Mouse (Mus musculus) midbrain, embryonic 14.5 days (tissue): ENCODE measurements around the gene Nfix. TPM values are rescaled to one million over a fixed set of nuclear protein-coding genes. Genes with fewer than 3 reads are reported as not detected.

ENCODE experiments used
- ATAC-seq: fragments of 200-750 bp; cut with Nextera tagmentation; 2 replicates; pipeline ENCODE4 v1.8.0; 2017; ENCODE audit warnings: moderate number of reproducible peaks, moderate library complexity; ENCODE audit not compliant: low FRiP score, low TSS enrichment
- DNase-seq: peaks from one replicate; pipeline ENCODE4 v3.0.0-alpha.2; 2015
- H3K27ac ChIP-seq: fragments of 300-500 bp; sonication (generic); replicated peaks from 2 replicates; pipeline ENCODE4 v1.5.1; 2014; ENCODE audit warnings: mild to moderate bottlenecking, low read depth, low read length, moderate library complexity
- H3K27me3 ChIP-seq: fragments of 300-500 bp; sonication (generic); 2 replicates; pipeline ENCODE4 v1.6.1; 2014; ENCODE audit warnings: low read length, control low read depth, mixed read lengths; ENCODE audit not compliant: control insufficient read depth, insufficient read depth
- H3K36me3 ChIP-seq: fragments of 300-500 bp; sonication (generic); 2 replicates; pipeline ENCODE4 v1.6.1; 2014; ENCODE audit warnings: low read length, control low read depth; ENCODE audit not compliant: control insufficient read depth, insufficient read depth
- H3K4me1 ChIP-seq: fragments of 300-500 bp; sonication (generic); 2 replicates; pipeline ENCODE4 v1.6.1; 2014; ENCODE audit warnings: mild to moderate bottlenecking, antibody characterized with exemption, low read length, control low read depth; ENCODE audit not compliant: control insufficient read depth, insufficient read depth
- H3K4me2 ChIP-seq: fragments of 300-500 bp; sonication (generic); 2 replicates; pipeline ENCODE4 v1.6.1; 2014; ENCODE audit warnings: mild to moderate bottlenecking, low read length, moderate library complexity
- H3K4me3 ChIP-seq: fragments of 300-500 bp; sonication (generic); replicated peaks from 2 replicates; pipeline ENCODE4 v1.5.1; 2014; ENCODE audit warnings: low read depth, low read length
- H3K9ac ChIP-seq: fragments of 300-500 bp; sonication (generic); replicated peaks from 2 replicates; pipeline ENCODE4 v1.6.1; 2014; ENCODE audit warnings: mild to moderate bottlenecking, low read length, moderate library complexity
- H3K9me3 ChIP-seq: fragments of 300-500 bp; sonication (generic); 2 replicates; pipeline ENCODE4 v1.6.1; 2016; ENCODE audit warnings: low read length, control low read depth, mixed read lengths; ENCODE audit not compliant: control insufficient read depth
- whole genome bisulfite sequencing: fragments of 180-500 bp; shearing (Covaris S2); extraction: QIAGEN DNeasy Blood & Tissue Kit; methylation state at CpG from one replicate; pipeline ENCODE4 v1.1.7; 2014; 5-methylcytosine and 5-hydroxymethylcytosine counted together
- polyA plus RNA-seq: library from polyadenylated mRNA; unstranded; fragments of >200 nt; fragmentation: Nextera tagmentation; extraction: Ambion mirVana; gene quantifications from 2 replicates; pipeline ENCODE4 v1.2.1, GENCODE M21; 2014

Gene Nfix
- polyA plus RNA-seq, 1 experiment from 2014 or later: 45.9 TPM

DNA sequence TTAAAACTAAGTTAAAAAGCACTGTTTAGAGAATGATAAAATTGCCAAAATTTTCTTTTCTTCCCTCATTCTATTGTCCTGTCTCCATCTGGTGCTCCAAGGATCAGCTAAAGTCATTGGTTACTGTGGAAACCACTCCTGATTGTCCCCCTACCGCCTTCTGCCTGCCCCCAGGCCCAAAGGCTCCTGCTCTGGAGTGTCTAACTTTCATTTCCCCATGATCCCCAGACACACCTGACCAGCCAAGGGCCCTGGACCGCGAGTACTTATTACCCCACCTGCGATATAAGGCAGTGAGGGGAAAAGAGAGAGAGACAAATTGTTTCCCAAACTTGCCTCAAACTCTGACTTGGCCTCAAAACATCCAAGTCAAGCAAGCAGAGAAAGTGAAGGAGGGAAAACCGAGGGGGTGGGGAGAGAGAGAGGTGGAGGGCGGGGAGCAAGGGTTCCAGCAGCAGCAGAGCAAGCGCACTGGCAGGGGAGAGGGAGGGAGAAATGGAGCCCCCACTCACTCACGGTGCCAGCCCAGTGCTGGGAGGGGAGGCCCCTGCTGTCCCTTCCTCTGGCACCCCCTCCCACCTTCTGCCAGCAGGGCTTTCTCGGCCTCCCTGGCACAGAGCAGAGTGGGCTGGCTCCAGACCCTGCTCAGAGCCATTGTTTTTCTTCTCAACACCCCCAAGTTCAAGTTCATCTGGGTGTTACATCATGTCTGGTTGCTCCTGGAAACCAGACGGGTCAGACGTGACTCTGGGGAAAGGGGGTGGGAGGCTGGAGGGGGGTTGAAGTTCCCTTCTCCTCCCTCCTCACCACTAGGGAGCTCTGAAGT lies 88.0 kb downstream of the Nfix start:
- ATAC-seq (peak; percentile 86), DNase-seq (peak; percentile 82)
- no peaks in the 10 kb centered on the region for H3K9me3 ChIP-seq
- WGBS: 11% methylated on average over 11 of the region's 11 CpGs
- H3K4me1 ChIP-seq: peaks cover 66% of the 10 kb centered on the region
- H3K27ac ChIP-seq: peak overlapping the region; percentile 81
- H3K36me3 ChIP-seq: no peaks in the 10 kb centered on the region
- no peak overlapping the region for H3K4me3 ChIP-seq
- no peak overlapping the region; the same call in 1 of the 2 replicates for H3K4me2 ChIP-seq
- peak overlapping the region; percentile 14; the same call in 1 of the 2 replicates for H3K9ac ChIP-seq
- peaks cover 22% of the 10 kb centered on the region; the same call in 1 of the 2 replicates for H3K27me3 ChIP-seq

DNA sequence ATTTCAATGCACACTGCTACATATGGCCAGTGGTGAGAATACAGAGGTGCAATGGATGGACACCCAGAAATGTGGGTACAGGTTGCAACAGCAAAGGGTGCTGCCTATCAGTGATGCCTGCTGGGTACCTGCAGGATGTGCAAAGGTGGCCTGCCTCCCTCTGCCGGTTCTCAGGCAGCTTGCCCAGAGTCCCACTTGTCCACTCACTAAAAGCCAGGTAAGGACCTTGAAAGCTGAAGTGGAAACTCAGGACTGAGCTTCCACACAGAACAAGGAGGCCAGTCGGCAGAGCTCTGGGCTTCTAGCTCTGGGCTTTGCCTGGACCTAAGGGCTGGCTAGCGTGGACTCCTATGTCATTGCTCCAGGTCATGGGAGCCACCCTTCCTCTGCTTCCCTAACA lies 88.8 kb downstream of the Nfix start:
- Histone ChIP-seq H3K9ac (peak overlapping the region; percentile 14; the same call in 1 of the 2 replicates), H3K27me3 (peaks cover 28% of the 10 kb centered on the region; the same call in 1 of the 2 replicates), H3K4me2 (0 out of 2 replicates have a peak overlapping the region, but pooled peaks have one; percentile 13), H3K4me1 (peaks cover 65% of the 10 kb centered on the region), H3K9me3 (no peaks in the 10 kb centered on the region), H3K4me3 (no peak overlapping the region), H3K27ac (peak overlapping the region; percentile 81), H3K36me3 (no peaks in the 10 kb centered on the region)
- no peak for ATAC-seq
- 30% methylated on average over 3 of the region's 3 CpGs for WGBS
- no peak for DNase-seq

- peak overlapping the region; percentile 80 for H3K27ac ChIP-seq
- peaks cover 29% of the 10 kb centered on the region for H3K27me3 ChIP-seq
- H3K4me3 ChIP-seq: no peak overlapping the region
- H3K9me3 ChIP-seq: no peaks in the 10 kb centered on the region
- no peak for ATAC-seq
- peaks cover 63% of the 10 kb centered on the region for H3K4me1 ChIP-seq
- no peaks in the 10 kb centered on the region for H3K36me3 ChIP-seq
- no peak for DNase-seq
- no peak overlapping the region for H3K9ac ChIP-seq
- WGBS: 98% methylated on average over 1 of the region's 1 CpGs
- no peak overlapping the region for H3K4me2 ChIP-seq
These were observed 90.2 kb downstream of the Nfix start for GRCm38 (mm10) chr8:84709931-84710330.

- ATAC-seq: peak; percentile 66
- DNase-seq: peak; percentile 95
- Histone ChIP-seq H3K9ac (no peak overlapping the region), H3K27ac (peak overlapping the region; percentile 80), H3K4me2 (no peak overlapping the region), H3K4me1 (peaks cover 56% of the 10 kb centered on the region), H3K27me3 (peaks cover 39% of the 10 kb centered on the region), H3K36me3 (no peaks in the 10 kb centered on the region), H3K4me3 (no peak overlapping the region), H3K9me3 (no peaks in the 10 kb centered on the region)
- WGBS: 7% methylated on average over 12 of the region's 12 CpGs
These were observed 91.2 kb downstream of the Nfix start for GRCm38 (mm10) chr8:84708774-84709475.

DNA sequence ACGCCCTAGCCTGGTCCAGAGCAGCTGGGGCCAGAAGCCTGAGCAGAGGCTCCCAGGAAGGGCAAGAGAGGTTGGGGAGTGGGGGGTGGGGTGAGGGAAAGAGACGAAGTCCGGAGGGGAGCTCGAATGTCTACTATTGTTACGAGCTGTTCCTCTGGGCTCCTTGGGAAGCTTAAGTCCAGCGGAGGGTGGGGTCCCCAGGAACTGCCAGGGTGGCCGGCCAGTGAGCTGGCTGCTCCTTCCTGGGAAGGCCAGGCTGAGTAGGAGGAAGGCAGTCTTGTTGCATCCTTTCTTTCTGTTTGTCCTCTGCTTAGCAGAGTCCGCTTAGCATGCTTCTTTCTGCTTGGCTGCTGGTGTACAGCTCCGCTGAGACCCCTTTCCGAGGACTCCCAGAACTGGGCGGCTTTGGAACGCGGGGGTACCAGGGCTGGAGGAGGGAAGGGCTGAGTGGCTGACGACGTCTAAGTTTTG lies 92.0 kb downstream of the Nfix start:
- H3K4me3 ChIP-seq: peak overlapping the region; percentile 5; the same call in 1 of the 2 replicates
- H3K27me3 ChIP-seq: peaks cover 47% of the 10 kb centered on the region
- H3K27ac ChIP-seq: peak overlapping the region; percentile 80
- H3K9me3 ChIP-seq: no peaks in the 10 kb centered on the region
- peak overlapping the region; percentile 38 for H3K4me2 ChIP-seq
- DNase-seq (no peak), ATAC-seq (no peak)
- no peak overlapping the region for H3K9ac ChIP-seq
- H3K36me3 ChIP-seq: no peaks in the 10 kb centered on the region
- peaks cover 48% of the 10 kb centered on the region for H3K4me1 ChIP-seq
- 4% methylated on average over 15 of the region's 15 CpGs for WGBS

- Histone ChIP-seq H3K4me1 (peaks cover 46% of the 10 kb centered on the region), H3K4me2 (peak overlapping the region; percentile 38), H3K9me3 (no peaks in the 10 kb centered on the region), H3K36me3 (no peaks in the 10 kb centered on the region), H3K27ac (peak overlapping the region; percentile 80), H3K27me3 (peaks cover 54% of the 10 kb centered on the region), H3K4me3 (peak overlapping the region; percentile 10; the same call in 1 of the 2 replicates), H3K9ac (peak overlapping the region; percentile 39; the same call in 1 of the 2 replicates)
- DNase-seq (no peak), ATAC-seq (no peak)
- 5% methylated on average over 22 of the region's 22 CpGs for WGBS
These were observed 92.8 kb downstream of the Nfix start for GRCm38 (mm10) chr8:84707267-84707883.

- H3K9me3 ChIP-seq: no peaks in the 10 kb centered on the region
- ATAC-seq (no peak), DNase-seq (no peak)
- H3K4me3 ChIP-seq: peak overlapping the region; percentile 10
- no peaks in the 10 kb centered on the region for H3K36me3 ChIP-seq
- WGBS: 4% methylated on average over 45 of the region's 45 CpGs
- peaks cover 59% of the 10 kb centered on the region for H3K27me3 ChIP-seq
- H3K4me2 ChIP-seq: peak overlapping the region; percentile 38
- peak overlapping the region; percentile 34; the same call in 1 of the 2 replicates for H3K9ac ChIP-seq
- H3K27ac ChIP-seq: peak overlapping the region; percentile 80
- H3K4me1 ChIP-seq: peaks cover 40% of the 10 kb centered on the region
These were observed 93.4 kb downstream of the Nfix start for GRCm38 (mm10) chr8:84706610-84707266.

DNA sequence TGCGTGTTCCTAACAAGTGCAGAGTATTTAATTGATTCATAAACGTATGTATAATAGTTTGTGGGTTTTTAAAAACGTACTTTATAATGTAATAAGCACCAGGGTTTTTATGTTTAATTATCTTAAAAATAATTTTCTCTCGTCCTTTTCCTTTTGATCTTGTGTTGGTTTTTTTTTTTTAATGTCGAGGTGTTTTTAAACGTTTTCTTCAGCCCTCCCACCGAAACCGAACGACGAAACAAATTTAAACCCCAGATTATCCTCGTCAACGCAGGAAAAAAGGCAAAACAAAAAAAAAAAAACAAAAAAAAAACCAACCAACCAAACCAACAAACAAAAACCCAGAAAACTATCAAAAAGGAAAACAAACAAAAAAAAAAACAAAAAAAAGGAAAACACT lies 94.2 kb downstream of the Nfix start:
- Histone ChIP-seq H3K9me3 (no peaks in the 10 kb centered on the region), H3K4me1 (peaks cover 32% of the 10 kb centered on the region), H3K36me3 (no peaks in the 10 kb centered on the region), H3K9ac (no peak overlapping the region; the same call in 1 of the 2 replicates), H3K27me3 (peaks cover 67% of the 10 kb centered on the region), H3K4me3 (peak overlapping the region; percentile 12; the same call in 1 of the 2 replicates), H3K27ac (peak overlapping the region; percentile 58), H3K4me2 (peak overlapping the region; percentile 47)
- under 1% methylated on average over 12 of the region's 12 CpGs for WGBS
- DNase-seq (no peak), ATAC-seq (no peak)
